Mouse (Mus musculus): ENCODE data around the gene Fam43a.

DNA sequence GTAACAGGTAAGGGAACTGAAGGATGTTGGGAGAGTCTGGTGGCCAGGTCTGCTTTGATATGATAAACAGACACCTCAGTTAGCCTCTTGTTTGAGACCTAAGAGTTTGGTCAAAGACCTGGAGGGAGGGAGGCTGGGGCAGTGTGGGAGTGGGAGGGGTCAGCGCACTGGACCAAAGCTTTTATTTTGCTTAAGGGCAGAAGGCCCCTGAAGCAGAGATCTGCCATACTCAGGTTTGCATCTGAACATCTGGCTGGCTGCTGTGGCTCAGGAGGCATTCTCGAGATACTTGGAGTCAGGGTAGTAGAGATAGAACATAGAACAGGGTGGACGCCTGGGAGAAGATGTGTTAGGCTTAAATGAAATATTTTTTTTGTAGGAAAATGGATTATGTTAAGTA is 47.3 kb downstream of the Fam43a start:
- TF ChIP-seq CTCF (IDR thresholded peaks at IDR 0.05; ENCODE audit: low read depth) (no peak), EP300 (IDR thresholded peaks at IDR 0.05; ENCODE audit: low read depth) (no peak)
